Mouse (Mus musculus) midbrain, embryonic 15.5 days (tissue): ENCODE results near the gene Baiap3. TPM values are rescaled to one million over a fixed set of nuclear protein-coding genes. Genes with fewer than 3 reads are reported as not detected.

Source experiments
- ATAC-seq: fragments of 200-750 bp; cut with Nextera tagmentation; replicated peaks from 2 replicates; pipeline ENCODE4 v1.8.0; 2017; ENCODE audit warnings: moderate TSS enrichment
- H3K27ac ChIP-seq: fragments of 300-500 bp; sonication (generic); 2 replicates; pipeline ENCODE4 v1.5.1; 2015; ENCODE audit warnings: mild to moderate bottlenecking, inconsistent platforms
- H3K27me3 ChIP-seq: fragments of 300-500 bp; sonication (generic); replicated peaks from 2 replicates; pipeline ENCODE4 v1.6.1; 2015; ENCODE audit warnings: inconsistent platforms
- H3K36me3 ChIP-seq: fragments of 300-500 bp; sonication (generic); replicated peaks from 2 replicates; pipeline ENCODE4 v1.6.1; 2015; ENCODE audit warnings: inconsistent platforms
- H3K4me1 ChIP-seq: fragments of 300-500 bp; sonication (generic); 2 replicates; pipeline ENCODE4 v1.6.1; 2015; ENCODE audit warnings: inconsistent platforms
- H3K4me2 ChIP-seq: fragments of 300-500 bp; sonication (generic); 2 replicates; pipeline ENCODE4 v1.6.1; 2015; ENCODE audit warnings: inconsistent platforms, mild to moderate bottlenecking, moderate library complexity
- H3K4me3 ChIP-seq: fragments of 300-500 bp; sonication (generic); 2 replicates; pipeline ENCODE4 v1.5.1; 2015; ENCODE audit warnings: mild to moderate bottlenecking, inconsistent platforms
- H3K9ac ChIP-seq: fragments of 300-500 bp; sonication (generic); 2 replicates; pipeline ENCODE4 v1.6.1; 2015; ENCODE audit warnings: mild to moderate bottlenecking, inconsistent platforms
- H3K9me3 ChIP-seq: fragments of 300-500 bp; sonication (generic); 2 replicates; pipeline ENCODE4 v1.6.1; 2016; ENCODE audit warnings: inconsistent platforms
- WGBS: fragments of 180-500 bp; shearing (Covaris S2); methylation state at CpG from one replicate; pipeline ENCODE4 v1.1.7; 2015; ENCODE audit warnings: mixed read lengths; 5-methylcytosine and 5-hydroxymethylcytosine counted together
- polyA plus RNA-seq: library from polyadenylated mRNA; unstranded; fragments of >200 nt; fragmentation: Nextera tagmentation; extraction: Ambion mirVana; gene quantifications from 2 replicates; pipeline ENCODE4 v1.2.1, GENCODE M21; 2015

Gene Baiap3
- polyA plus RNA-seq, 1 experiment from 2014 or later: 26.8 TPM

GRCm38 (mm10) chr17:25272951-25273705 lies 17.0 kb upstream of the Baiap3 start:
- Histone ChIP-seq H3K9ac (peak overlapping the region; percentile 97), H3K27ac (peak overlapping the region; percentile 98), H3K27me3 (no peaks in the 10 kb centered on the region), H3K4me3 (peak overlapping the region; percentile 97), H3K4me1 (peaks cover 37% of the 10 kb centered on the region), H3K4me2 (peak overlapping the region; percentile 79), H3K9me3 (no peaks in the 10 kb centered on the region), H3K36me3 (peaks cover 9% of the 10 kb centered on the region; the same call in 1 of the 2 replicates)
- under 1% methylated on average over 86 of the region's 92 CpGs for WGBS
- ATAC-seq: peak; percentile 92

- Histone ChIP-seq H3K4me2 (peak overlapping the region; percentile 79), H3K9ac (peak overlapping the region; percentile 97), H3K36me3 (peaks cover 17% of the 10 kb centered on the region), H3K27me3 (no peaks in the 10 kb centered on the region), H3K4me1 (peaks cover 37% of the 10 kb centered on the region), H3K4me3 (peak overlapping the region; percentile 97), H3K9me3 (no peaks in the 10 kb centered on the region), H3K27ac (peak overlapping the region; percentile 98; the same call in 1 of the 2 replicates)
- WGBS: under 1% methylated on average over 10 of the region's 10 CpGs
- ATAC-seq: no peak
Observed at GRCm38 (mm10) chr17:25272326-25272725, 16.2 kb upstream of the Baiap3 start.

- ATAC-seq: no peak
- peaks cover 31% of the 10 kb centered on the region for H3K36me3 ChIP-seq
- H3K9ac ChIP-seq: no peak overlapping the region
- H3K27me3 ChIP-seq: no peaks in the 10 kb centered on the region
- no peak overlapping the region for H3K4me3 ChIP-seq
- WGBS: 89% methylated on average over 2 of the region's 2 CpGs
- H3K4me1 ChIP-seq: peaks cover 37% of the 10 kb centered on the region
- no peak overlapping the region for H3K27ac ChIP-seq
- no peaks in the 10 kb centered on the region for H3K9me3 ChIP-seq
- H3K4me2 ChIP-seq: peak overlapping the region; percentile 79; the same call in 1 of the 2 replicates
Observed at GRCm38 (mm10) chr17:25270795-25271335, 14.7 kb upstream of the Baiap3 start.

DNA sequence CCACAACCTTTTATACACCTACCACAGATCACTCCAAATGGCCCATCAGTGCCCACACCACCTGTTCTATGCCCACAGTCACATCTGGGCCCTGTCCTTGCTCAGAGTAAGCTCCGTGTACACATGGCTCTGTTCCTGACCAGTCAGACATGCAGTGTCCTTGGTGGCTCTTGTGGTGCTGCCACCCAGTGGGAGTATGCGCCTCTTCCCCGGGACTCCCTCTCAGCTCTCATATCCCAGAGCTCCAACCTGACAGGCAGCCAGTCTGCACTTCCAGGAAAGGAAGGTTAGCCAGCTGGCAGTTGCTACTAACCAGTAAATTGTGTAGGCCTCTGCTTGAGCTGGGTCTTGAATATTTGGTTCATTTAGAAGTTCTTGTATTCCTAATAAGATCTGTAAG lies 8.3 kb upstream of the Baiap3 start:
- no peak overlapping the region for H3K9ac ChIP-seq
- peaks cover 69% of the 10 kb centered on the region for H3K36me3 ChIP-seq
- ATAC-seq: no peak
- H3K4me3 ChIP-seq: no peak overlapping the region
- no peak overlapping the region for H3K4me2 ChIP-seq
- no peaks in the 10 kb centered on the region for H3K27me3 ChIP-seq
- H3K4me1 ChIP-seq: peaks cover 1% of the 10 kb centered on the region
- H3K9me3 ChIP-seq: no peaks in the 10 kb centered on the region
- H3K27ac ChIP-seq: no peak overlapping the region
- 68% methylated on average over 3 of the region's 3 CpGs for WGBS

- H3K9ac ChIP-seq: no peak overlapping the region
- H3K27ac ChIP-seq: no peak overlapping the region
- ATAC-seq: no peak
- no peak overlapping the region for H3K4me3 ChIP-seq
- H3K4me1 ChIP-seq: peaks cover 41% of the 10 kb centered on the region
- no peaks in the 10 kb centered on the region for H3K9me3 ChIP-seq
- peaks cover 11% of the 10 kb centered on the region; the same call in 1 of the 2 replicates for H3K27me3 ChIP-seq
- WGBS: 48% methylated on average over 6 of the region's 6 CpGs
- no peak overlapping the region for H3K4me2 ChIP-seq
- H3K36me3 ChIP-seq: peaks cover 9% of the 10 kb centered on the region
Observed at GRCm38 (mm10) chr17:25257804-25258261, 1.7 kb upstream of the Baiap3 start.

DNA sequence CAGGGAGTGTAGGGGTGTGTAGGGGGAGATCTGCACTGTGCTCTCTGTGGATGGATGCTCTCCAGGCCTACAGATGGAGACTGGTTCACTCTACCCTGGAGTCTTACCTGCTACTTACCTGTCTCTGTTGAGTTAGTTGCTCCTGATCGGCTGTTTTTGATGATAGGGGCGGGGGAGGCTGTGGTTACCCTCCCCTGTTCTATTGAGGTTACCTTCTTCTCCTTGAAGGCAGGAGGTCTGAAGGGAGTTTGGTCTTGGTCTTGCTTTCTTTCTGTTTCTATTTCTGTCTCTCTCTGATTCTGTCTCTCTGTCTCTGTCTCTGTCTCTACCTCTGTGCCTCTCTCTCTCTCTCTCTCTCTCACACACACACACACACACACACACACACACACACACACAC lies 1.1 kb downstream of the Baiap3 start:
- H3K4me2 ChIP-seq: peak overlapping the region; percentile 54; the same call in 1 of the 2 replicates
- H3K9ac ChIP-seq: no peak overlapping the region
- peaks cover 57% of the 10 kb centered on the region for H3K4me1 ChIP-seq
- 66% methylated on average over 2 of the region's 2 CpGs for WGBS
- H3K9me3 ChIP-seq: no peaks in the 10 kb centered on the region
- no peak overlapping the region for H3K4me3 ChIP-seq
- peaks cover 11% of the 10 kb centered on the region; the same call in 1 of the 2 replicates for H3K27me3 ChIP-seq
- no peak overlapping the region for H3K27ac ChIP-seq
- no peak for ATAC-seq
- peaks cover 2% of the 10 kb centered on the region; the same call in 1 of the 2 replicates for H3K36me3 ChIP-seq

DNA sequence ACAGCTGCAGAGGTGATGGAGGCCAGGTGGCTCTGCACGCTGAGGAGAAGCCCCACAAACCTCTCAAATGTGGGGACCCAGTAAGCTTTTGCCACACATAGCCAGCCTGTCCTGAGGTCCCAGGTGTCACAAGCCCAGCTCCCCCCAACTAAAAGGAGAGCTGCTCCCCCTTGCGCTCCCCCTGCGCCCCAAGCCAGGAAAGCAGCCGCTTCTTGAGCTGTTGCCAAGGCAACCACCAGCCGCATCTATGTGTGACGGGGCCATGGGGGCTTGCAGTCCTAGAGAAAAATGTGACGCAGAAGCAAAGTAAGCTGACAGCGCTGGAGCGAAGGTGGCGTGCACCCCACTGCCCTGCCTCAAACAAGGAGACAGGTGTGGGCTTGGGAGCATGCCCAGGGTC lies 2.4 kb downstream of the Baiap3 start:
- WGBS: 3% methylated on average over 10 of the region's 10 CpGs
- Histone ChIP-seq H3K27ac (peak overlapping the region; percentile 90), H3K9ac (no peak overlapping the region), H3K4me1 (peaks cover 57% of the 10 kb centered on the region), H3K27me3 (peaks cover 11% of the 10 kb centered on the region; the same call in 1 of the 2 replicates), H3K9me3 (no peaks in the 10 kb centered on the region), H3K4me3 (no peak overlapping the region), H3K4me2 (peak overlapping the region; percentile 41), H3K36me3 (no peaks in the 10 kb centered on the region)
- ATAC-seq: peak; percentile 46

- Histone ChIP-seq H3K4me2 (peak overlapping the region; percentile 41), H3K4me1 (peaks cover 51% of the 10 kb centered on the region), H3K9ac (no peak overlapping the region; the same call in 1 of the 2 replicates)
Observed at GRCm38 (mm10) chr17:25252643-25253042, 3.5 kb downstream of the Baiap3 start.

GRCm38 (mm10) chr17:25250181-25250835 lies 5.9 kb downstream of the Baiap3 start:
- Histone ChIP-seq H3K9me3 (no peaks in the 10 kb centered on the region), H3K9ac (no peak overlapping the region), H3K27me3 (0 out of 2 replicates have a peak, but pooled peaks cover 4% of the 10 kb centered on the region), H3K4me1 (peaks cover 39% of the 10 kb centered on the region), H3K27ac (no peak overlapping the region), H3K4me2 (no peak overlapping the region), H3K36me3 (no peaks in the 10 kb centered on the region), H3K4me3 (no peak overlapping the region)
- WGBS: 76% methylated on average over 8 of the region's 8 CpGs
- no peak for ATAC-seq

More at GRCm38 (mm10) chr17:25252643-25253042, 3.5 kb downstream of the Baiap3 start:
- H3K36me3 ChIP-seq: no peaks in the 10 kb centered on the region
- H3K27ac ChIP-seq: peak overlapping the region; percentile 90
- no peak overlapping the region for H3K4me3 ChIP-seq
- peak; percentile 75 for ATAC-seq
- H3K9me3 ChIP-seq: no peaks in the 10 kb centered on the region
- peaks cover 11% of the 10 kb centered on the region; the same call in 1 of the 2 replicates for H3K27me3 ChIP-seq
- WGBS: 16% methylated on average over 3 of the region's 3 CpGs

GRCm38 (mm10) chr17:25248033-25248750 lies 8.0 kb downstream of the Baiap3 start:
- Histone ChIP-seq H3K9ac (no peak overlapping the region), H3K4me1 (peaks cover 19% of the 10 kb centered on the region), H3K36me3 (peaks cover 7% of the 10 kb centered on the region; the same call in 1 of the 2 replicates), H3K27me3 (no peaks in the 10 kb centered on the region), H3K27ac (no peak overlapping the region), H3K4me2 (no peak overlapping the region), H3K9me3 (no peaks in the 10 kb centered on the region), H3K4me3 (no peak overlapping the region)
- WGBS: 81% methylated on average over 18 of the region's 18 CpGs
- no peak for ATAC-seq

DNA sequence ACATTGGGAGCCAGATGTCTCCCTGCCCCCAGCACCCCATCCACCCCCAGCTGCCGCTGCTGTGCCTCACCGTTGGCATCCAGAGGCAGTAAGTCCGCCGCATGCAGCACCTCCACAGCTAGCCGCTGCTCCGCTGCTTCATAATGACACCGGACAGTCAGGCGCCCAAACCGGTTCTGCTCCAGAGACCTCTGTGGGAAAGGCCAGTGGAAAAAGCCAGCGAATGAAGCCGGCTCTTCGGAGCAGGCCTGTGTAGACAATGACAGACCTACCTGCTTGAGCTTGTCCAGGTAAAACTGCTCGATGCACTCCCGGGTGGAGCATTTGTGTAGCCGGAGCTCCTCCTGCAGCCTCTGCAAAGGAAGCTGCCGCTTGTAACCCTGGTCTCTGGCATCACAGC lies 11.9 kb downstream of the Baiap3 start:
- Histone ChIP-seq H3K4me2 (no peak overlapping the region), H3K9me3 (no peaks in the 10 kb centered on the region), H3K4me1 (peaks cover 15% of the 10 kb centered on the region), H3K27ac (no peak overlapping the region), H3K9ac (no peak overlapping the region), H3K27me3 (no peaks in the 10 kb centered on the region), H3K4me3 (no peak overlapping the region), H3K36me3 (peaks cover 15% of the 10 kb centered on the region; the same call in 1 of the 2 replicates)
- 88% methylated on average over 16 of the region's 16 CpGs for WGBS
- no peak for ATAC-seq
